Mouse (Mus musculus) layer of hippocampus, adult 2 months (tissue): ENCODE measurements at regions not wholly inside any gene's neighbourhood (a gene's known extent, or its start where the extent isn't known, plus 50 kb on each side); places are given as distances from the start of the nearest gene placed in this dataset.
A peak's percentile ranks its signal among the peaks of the same experiment; 100 is the strongest.

ENCODE experiments used
- DNase-seq, 2 experiments: peaks; one replicate each; pipeline ENCODE4 v3.0.0; 2022; ENCODE audit warnings: low spot score in 2 of 2
- H3K27ac ChIP-seq: fragments of 200-600 bp; 2 replicates; pipeline ENCODE4 v1.8.1; 2022
- H3K4me3 ChIP-seq: fragments of 200-600 bp; 2 replicates; pipeline ENCODE4 v1.8.1; 2022; ENCODE audit warnings: mild to moderate bottlenecking
- CTCF ChIP-seq: fragments of 200-600 bp; conservative IDR thresholded peaks from 2 replicates; pipeline ENCODE4 v1.8.1; 2022; ENCODE audit warnings: antibody characterized with exemption, mild to moderate bottlenecking, moderate library complexity

DNA sequence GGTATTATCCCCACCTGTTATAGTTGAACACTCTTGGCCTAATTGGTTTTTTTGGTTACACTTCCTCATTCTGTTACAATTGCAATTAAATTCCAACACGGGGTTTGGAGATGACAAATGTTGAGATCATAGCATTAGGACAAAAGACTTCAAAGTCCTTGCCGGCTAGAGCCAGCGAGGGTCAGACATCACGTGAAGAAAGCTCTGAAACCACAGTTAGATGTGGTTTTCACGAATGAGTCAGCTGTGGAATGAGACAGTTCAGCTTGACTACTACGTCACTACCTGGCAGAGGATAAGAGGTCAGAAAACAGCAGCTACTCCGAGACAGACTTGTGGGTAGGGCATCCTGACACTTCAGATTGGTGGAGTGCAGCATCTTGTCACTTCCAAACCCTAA is 55.5 kb upstream of the Trio start:
- TF ChIP-seq CTCF = no peak
- no peak for DNase-seq
- no peak overlapping the region for H3K27ac ChIP-seq
- no peak overlapping the region for H3K4me3 ChIP-seq

GRCm38 (mm10) chr15:28082411-28082810 is 56.8 kb upstream of the Trio start:
- no peak for DNase-seq
- Histone ChIP-seq H3K27ac (no peak overlapping the region), H3K4me3 (no peak overlapping the region)
- TF ChIP-seq CTCF = no peak

DNA sequence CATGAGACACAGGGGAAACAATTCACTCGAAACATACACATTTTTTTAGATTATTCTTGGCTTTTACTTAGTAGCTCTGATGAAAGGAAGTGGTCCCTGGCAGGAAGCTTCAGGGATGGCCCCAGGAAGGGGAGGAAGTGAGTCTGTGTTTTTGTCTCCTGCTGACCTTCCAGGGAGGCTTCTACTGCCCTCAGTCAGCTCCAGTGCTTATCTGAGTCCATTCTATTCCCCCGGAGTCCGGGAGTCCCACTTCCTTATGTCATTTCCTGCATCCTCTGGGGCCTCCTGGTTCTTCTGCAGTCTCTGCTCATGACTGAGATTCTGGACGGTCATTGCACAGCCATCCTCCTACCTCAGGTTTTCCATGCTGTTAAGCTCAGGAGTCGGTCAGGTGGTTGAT is 80.3 kb upstream of the Trio start:
- Histone ChIP-seq H3K27ac (no peak overlapping the region), H3K4me3 (no peak overlapping the region)
- TF ChIP-seq CTCF = no peak
- DNase-seq = no peak

DNA sequence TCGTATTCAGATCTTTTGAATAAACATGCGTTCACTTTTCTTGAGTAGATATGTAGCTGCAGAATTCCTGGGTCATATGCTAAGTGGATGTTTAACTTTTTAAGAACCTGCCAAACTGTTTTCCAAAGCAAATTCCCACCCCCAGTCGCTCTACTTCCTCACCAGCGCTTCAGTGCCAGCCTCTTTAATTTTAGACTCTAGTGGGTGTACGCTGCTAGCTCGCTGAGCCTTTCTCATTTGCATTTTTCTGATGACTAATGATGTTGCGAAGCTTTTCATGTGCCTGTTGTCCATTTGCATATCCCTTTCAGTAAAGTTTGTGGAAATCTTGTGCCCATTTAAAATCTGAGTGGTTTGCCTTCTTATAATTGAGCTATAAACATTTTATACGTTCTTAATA is 84.3 kb upstream of the Trio start:
- peak; percentile 25; the same call in 1 of the 2 replicates for TF ChIP-seq CTCF
- Histone ChIP-seq H3K4me3 (no peak overlapping the region), H3K27ac (peak overlapping the region; percentile 58; the same call in 1 of the 2 replicates)
- peak; percentile 59 to 81 for DNase-seq

DNA sequence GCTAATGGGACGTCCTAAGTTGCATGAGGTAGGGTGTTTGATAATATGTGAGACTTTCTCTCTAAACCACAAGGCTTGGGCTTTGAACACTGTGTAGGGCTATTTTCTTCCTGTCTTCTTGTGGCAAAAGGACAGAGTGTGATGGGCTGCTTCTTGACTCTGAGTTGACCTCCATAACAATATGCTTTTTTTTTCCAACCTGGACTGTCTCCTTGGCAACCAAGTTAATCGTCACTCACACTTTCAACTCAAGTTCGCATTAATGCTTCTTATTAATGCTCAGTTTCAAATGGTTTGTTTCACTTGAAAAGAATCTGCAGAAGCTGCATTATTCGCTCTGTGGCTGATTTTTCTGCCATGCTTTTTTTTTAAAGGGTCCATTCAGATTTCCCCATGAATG is 87.8 kb upstream of the Trio start:
- no peak for DNase-seq
- TF ChIP-seq CTCF = no peak
- Histone ChIP-seq H3K4me3 (no peak overlapping the region), H3K27ac (no peak overlapping the region)

- Histone ChIP-seq H3K27ac (no peak overlapping the region), H3K4me3 (no peak overlapping the region)
- no peak for TF ChIP-seq CTCF
- DNase-seq = no peak
Observed at GRCm38 (mm10) chr15:28114180-28114747, 88.6 kb upstream of the Trio start.

- no peak for TF ChIP-seq CTCF
- DNase-seq = no peak
- no peak overlapping the region for H3K4me3 ChIP-seq
- no peak overlapping the region for H3K27ac ChIP-seq
Observed at GRCm38 (mm10) chr15:28126846-28127245, 76.7 kb upstream of the Dnah5 start.

DNA sequence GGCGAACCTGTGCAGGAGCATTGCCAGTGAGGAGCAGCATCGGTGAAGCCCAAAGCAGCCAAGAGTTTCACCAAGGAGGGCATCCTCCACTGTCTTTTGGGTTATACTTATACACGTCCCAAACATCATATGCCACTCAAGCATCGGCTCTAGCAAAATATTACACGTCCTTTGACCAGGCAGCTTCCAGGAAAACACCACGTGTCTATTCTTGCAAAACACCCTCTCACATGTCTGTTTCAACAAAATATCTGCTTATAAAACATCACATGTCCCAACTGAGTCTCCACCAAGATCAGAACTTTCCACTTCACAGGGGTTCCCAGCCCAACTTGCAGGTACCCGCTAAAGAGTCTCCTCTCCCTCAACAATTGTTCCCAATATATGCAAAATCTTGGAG is 74.0 kb upstream of the Dnah5 start:
- no peak for TF ChIP-seq CTCF
- Histone ChIP-seq H3K27ac (no peak overlapping the region), H3K4me3 (no peak overlapping the region)
- DNase-seq = no peak

GRCm38 (mm10) chr15:28131546-28131945 is 72.0 kb upstream of the Dnah5 start:
- TF ChIP-seq CTCF = no peak
- DNase-seq = no peak

DNA sequence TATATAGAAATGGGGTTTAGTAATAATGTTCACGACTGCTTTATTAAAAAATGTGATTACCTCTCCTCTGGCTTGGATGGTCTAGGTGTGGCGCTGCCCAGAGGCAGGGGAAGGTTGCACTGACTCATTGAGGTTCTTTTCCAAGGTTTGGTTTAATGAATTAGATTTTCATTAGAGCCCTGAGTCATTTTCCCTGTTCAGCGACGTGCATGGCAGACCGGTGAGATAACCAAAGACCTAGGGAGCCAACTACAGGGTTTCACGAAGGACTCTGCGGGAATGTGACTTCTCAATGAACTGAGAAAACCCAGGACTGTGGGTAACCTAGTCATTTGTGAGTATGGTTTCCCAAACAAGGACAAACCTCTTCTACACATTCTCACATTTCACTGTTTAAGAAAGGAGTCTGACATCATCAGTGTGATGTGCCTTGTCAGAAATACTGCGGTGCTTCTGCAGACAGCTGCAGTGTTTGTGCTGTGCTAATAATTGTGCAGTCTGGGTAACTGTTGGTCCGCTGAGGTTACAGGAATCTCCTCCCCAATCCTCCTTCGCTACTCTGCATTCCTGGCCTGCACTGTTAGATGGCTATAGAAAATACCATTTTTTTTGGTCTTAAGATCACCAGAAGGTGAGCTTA is 70.3 kb upstream of the Dnah5 start:
- Histone ChIP-seq H3K27ac (no peak overlapping the region), H3K4me3 (no peak overlapping the region)
- no peak for DNase-seq
- no peak for TF ChIP-seq CTCF

More at GRCm38 (mm10) chr15:28131546-28131945, 72.0 kb upstream of the Dnah5 start:
- H3K27ac ChIP-seq = no peak overlapping the region
- no peak overlapping the region for H3K4me3 ChIP-seq

GRCm38 (mm10) chr15:28134206-28134605 is 69.3 kb upstream of the Dnah5 start:
- H3K4me3 ChIP-seq = no peak overlapping the region
- TF ChIP-seq CTCF = no peak
- DNase-seq = no peak
- H3K27ac ChIP-seq = no peak overlapping the region

DNA sequence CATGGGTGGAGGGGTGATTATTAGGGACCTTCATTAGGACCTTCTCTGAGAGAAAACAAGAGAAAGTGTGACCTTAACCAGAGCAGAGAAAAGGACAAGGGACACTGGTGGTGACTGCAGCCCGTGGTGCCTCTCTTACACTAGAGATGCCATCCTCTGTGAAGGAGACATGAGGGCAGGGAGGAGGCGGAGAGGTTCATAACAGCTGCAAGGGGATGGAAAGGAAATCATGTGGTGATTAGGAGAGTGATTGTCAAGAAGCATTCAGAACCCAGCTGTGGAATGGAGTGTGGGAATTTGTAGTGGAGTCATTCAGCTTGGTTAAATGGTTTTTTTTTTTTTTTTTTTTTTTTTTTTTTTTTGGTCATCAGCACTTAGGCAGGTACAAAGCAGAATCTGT is 64.7 kb upstream of the Dnah5 start:
- H3K27ac ChIP-seq = no peak overlapping the region
- no peak for TF ChIP-seq CTCF
- H3K4me3 ChIP-seq = no peak overlapping the region

GRCm38 (mm10) chr15:28140301-28140700 is 63.3 kb upstream of the Dnah5 start:
- H3K4me3 ChIP-seq = no peak overlapping the region
- H3K27ac ChIP-seq = peak overlapping the region; percentile 71; the same call in 1 of the 2 replicates
- peak in 1 of 2 experiments; percentile 37 for DNase-seq
- TF ChIP-seq CTCF = no peak

More for the DNA sequence above, 64.7 kb upstream of the Dnah5 start:
- DNase-seq = no peak

- H3K27ac ChIP-seq = 0 out of 2 replicates have a peak overlapping the region, but pooled peaks have one; percentile 71
- TF ChIP-seq CTCF = no peak
- no peak for DNase-seq
- no peak overlapping the region for H3K4me3 ChIP-seq
Observed at GRCm38 (mm10) chr15:28141345-28141744, 62.2 kb upstream of the Dnah5 start.

GRCm38 (mm10) chr15:28144217-28144616 is 59.3 kb upstream of the Dnah5 start:
- no peak overlapping the region for H3K27ac ChIP-seq
- no peak for DNase-seq
- H3K4me3 ChIP-seq = no peak overlapping the region
- no peak for TF ChIP-seq CTCF
